Mouse (Mus musculus): ENCODE data around the gene Gm30302.
"Not testable (repeated sequence)": the region's sequence is repeated elsewhere in the genome, so short reads cannot be mapped to it uniquely, and the experiment has no call there.

Gene Gm30302

GRCm38 (mm10) chr13:49798901-49799300 is at the start of gene Gm30302:
TSS of gene Gm30302 (minus strand) at chr13:49799001.
- no peak for DNase-seq (ENCODE audit: low read depth, low spot score)

- no peak for DNase-seq (ENCODE audit: low read depth, low spot score)
These were observed 48.0 kb upstream of the Gm30302 start for GRCm38 (mm10) chr13:49846751-49847150.

GRCm38 (mm10) chr13:49846141-49846540 is 47.3 kb upstream of the Gm30302 start:
- no peak for DNase-seq (ENCODE audit: low read depth, low spot score)

DNA sequence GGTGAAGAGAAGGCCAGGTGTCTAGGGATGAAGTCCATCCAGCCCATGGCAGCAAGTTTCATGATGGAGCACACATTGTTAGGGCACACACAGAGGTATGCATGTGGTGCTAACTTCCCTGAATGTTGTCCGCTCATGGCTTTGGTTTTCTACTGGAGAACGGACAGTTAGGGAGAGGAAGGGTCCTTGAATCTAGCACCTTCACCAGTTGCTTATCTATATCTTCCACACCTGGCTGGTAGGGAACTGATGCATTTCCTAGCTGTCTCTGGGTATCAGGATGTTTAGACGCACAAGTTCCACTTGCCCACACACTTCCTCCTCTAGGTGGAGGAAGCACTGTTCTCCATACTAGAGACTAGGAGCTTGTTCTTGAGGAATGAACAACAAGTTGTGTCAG is 46.9 kb upstream of the Gm30302 start:
- no peak for DNase-seq (ENCODE audit: low read depth, low spot score)

- no peak for DNase-seq (ENCODE audit: low read depth, low spot score)
These were observed 45.3 kb upstream of the Gm30302 start for GRCm38 (mm10) chr13:49844071-49844470.

DNA sequence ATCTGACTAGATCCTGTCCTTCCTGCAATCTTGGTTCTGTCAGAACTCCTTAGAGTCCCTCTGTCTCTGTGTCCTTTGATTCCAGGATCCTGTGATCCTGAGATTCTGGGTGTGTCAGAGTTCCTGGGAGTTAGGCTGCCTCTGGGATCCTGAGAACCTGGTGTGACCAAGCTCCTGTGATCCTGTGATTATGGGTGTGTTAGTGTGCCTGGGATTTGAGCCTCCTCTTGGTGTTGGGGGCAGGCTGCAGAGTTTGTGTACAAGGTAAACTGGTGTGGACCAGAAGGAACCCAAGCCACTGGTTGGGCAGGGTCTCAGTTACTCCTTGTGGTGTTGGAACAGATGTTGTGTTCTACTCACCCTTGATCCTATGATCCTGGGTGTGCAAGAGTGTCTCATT is 42.4 kb upstream of the Gm30302 start:
- DNase-seq (ENCODE audit: low read depth, low spot score): no peak

- DNase-seq (ENCODE audit: low read depth, low spot score): no peak
These were observed 31.6 kb upstream of the Gm30302 start for GRCm38 (mm10) chr13:49830355-49830754.

DNA sequence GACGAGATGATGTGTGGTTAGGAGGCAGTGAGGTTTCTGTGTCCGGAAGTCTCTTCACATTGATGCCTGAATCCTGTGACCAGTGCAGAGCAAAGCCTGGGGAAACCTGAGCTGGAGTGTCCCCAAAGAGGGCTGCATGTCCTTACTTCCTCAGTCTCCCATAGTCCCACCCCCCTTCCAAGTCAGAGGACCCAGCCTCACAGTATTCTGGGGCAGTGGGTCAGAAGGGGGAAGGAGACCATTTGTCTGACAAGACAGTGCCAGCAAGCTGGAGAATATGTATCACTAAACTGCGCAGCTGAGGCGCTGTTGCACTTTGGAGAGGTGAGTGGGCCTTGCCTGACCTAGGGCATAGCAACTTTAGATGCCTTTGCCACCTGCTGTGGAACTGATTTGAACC is 26.5 kb upstream of the Gm30302 start:
- DNase-seq (ENCODE audit: low read depth, low spot score): no peak

- no peak for DNase-seq (ENCODE audit: low read depth, low spot score)
These were observed 16.2 kb upstream of the Gm30302 start for GRCm38 (mm10) chr13:49814958-49815357.

DNA sequence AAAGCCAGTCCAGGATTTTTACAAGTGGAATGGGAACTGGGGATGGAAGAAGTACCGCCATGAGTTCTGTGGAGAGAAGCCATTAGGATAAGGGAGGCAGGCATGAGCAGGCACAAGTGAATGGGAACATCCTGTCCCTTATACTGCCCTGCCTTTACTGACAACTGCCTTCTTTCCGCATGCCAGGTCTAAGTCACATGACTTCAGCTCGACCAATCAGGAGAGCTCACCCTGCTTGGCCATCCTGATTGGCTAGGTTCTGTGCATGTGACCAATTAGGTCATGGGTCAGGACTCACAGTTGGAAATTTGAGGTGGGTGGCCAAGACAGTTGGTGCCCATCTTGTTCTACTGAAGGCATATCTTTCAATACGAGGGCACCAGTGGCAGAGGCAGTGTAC is 15.6 kb upstream of the Gm30302 start:
- DNase-seq (ENCODE audit: low read depth, low spot score): peak; percentile 29

DNA sequence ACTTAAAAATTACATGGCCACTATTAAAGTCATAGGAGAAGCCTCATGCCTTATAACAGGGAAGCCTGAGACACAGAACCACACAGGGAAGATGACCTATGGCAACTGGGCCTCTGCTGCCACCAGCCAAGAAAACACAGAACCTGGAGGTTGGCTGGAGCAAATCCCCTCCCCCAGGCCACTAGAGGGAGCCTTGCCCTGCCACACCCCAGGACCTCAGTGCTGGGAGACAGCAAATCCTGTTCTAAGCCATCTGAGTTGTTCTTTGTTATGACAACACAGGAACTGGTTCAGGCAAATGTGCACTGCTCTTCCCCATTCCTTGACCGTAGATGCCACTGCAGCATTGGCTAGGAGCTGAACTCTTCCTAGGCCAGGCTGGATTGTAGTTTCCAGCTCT is 8.3 kb upstream of the Gm30302 start:
- DNase-seq (ENCODE audit: low read depth, low spot score): peak; percentile 18

DNA sequence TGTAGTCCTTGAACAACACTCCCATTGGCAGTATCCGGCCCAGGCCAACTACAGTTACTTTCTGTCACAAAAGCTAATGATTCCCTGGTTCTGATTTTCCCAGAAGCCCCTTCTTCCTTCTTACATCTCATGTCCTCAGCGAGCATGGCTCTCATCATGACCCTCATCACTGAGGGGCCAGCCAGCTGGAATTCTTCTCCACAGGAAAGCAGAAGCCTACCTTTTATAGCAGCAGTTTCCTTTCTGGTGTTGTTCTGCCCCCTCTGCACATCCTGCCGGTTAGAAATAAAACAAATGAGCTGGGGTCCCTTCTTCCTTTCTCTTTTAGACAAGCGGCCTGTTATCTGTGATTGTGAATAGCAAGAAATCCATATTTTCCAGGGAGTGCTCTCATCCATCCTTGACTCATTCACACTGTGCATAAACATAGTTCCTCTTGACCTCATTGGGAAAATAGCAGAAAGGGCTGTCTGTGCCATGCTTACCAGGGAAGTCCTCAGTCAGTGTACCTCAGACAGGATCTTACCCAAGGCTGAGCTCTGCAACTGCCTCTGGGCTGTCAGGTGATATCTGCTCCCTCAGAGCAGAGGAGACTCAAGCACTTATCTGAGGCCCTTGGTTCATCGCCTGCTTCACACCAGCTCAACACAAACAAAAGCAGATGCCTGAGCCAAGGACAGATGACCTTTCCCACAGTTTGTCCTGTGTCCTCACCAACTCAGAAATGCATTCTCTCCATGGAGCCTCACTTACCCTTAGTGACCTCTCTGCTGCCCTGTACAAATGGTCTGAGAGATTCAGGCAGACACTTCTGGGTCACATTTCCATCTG is 10.0 kb downstream of the Gm30302 start:
- no peak for DNase-seq (ENCODE audit: low read depth, low spot score)

DNA sequence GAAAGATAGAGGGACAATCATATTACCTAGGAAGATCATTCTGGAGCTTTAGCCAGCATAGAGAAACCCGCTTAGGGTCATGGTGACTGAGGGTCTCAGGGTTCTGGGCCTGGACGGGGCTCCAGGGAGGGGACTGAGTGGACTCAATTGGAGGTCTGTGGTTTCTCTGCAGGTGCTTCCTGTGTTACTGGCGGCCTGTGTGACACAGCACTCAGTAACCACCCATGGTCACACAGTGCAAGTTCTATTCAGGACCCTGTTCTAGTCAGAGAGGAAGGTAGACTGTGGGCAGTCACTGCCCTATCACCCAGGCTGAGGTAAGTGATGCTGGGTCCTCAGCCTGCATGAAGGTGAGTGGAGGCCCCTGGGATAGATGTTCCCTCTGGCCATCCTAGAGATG is 14.9 kb downstream of the Gm30302 start:
- no peak for DNase-seq (ENCODE audit: low read depth, low spot score)

DNA sequence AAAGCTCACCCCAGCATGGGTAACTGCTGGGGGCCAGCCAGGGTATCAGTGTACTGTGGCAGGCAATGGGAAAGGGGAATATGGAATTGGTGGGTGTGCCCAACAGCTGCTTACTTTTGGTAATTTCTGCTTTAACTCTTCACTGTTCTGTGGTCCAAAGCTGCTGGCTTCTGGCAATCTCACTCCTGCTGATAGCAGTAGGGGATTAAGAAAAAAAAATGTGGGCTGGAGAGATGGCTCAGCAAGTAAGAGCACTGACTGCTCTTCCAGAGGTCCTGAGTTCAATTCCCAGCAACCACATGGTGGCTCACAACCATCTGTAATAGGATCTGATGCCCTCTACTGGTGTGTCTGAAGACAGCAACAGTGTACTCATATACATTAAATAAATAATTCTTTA is 27.3 kb downstream of the Gm30302 start:
- not testable (repeated sequence) for DNase-seq (ENCODE audit: low read depth, low spot score)

- DNase-seq (ENCODE audit: low read depth, low spot score): no peak
These were observed 29.7 kb downstream of the Gm30302 start for GRCm38 (mm10) chr13:49769111-49769510.

GRCm38 (mm10) chr13:49768048-49768447 is 30.8 kb downstream of the Gm30302 start:
- DNase-seq (ENCODE audit: low read depth, low spot score): no peak

GRCm38 (mm10) chr13:49766269-49766668 is 32.5 kb downstream of the Gm30302 start:
- DNase-seq (ENCODE audit: low read depth, low spot score): no peak

DNA sequence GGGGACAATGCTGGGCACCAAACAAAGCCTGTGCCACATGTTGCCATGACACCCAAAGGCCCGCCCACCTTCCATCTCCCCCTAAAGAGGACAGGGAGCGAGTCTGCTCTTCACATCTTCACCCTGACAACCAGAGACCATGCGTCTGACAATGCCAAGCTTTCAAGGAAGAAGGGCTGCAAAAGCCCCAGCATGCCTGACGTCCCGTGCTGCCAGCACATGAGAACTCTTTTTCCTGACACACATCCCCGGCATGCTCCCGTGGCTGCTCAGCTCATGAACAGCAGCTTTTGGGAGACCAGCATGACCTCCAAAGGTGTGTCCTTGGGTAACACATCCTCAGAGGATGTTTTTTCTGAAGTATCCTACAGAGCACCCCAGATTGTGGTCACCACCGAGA is 33.5 kb downstream of the Gm30302 start:
- no peak for DNase-seq (ENCODE audit: low read depth, low spot score)

- peak; percentile 70 for DNase-seq (ENCODE audit: low read depth, low spot score)
These were observed 36.6 kb downstream of the Gm30302 start for GRCm38 (mm10) chr13:49762208-49762607.

- DNase-seq (ENCODE audit: low read depth, low spot score): no peak
These were observed 38.1 kb downstream of the Gm30302 start for GRCm38 (mm10) chr13:49760675-49761074.

- no peak for DNase-seq (ENCODE audit: low read depth, low spot score)
These were observed 40.8 kb downstream of the Gm30302 start for GRCm38 (mm10) chr13:49757966-49758365.

- DNase-seq (ENCODE audit: low read depth, low spot score): no peak
These were observed 42.2 kb downstream of the Gm30302 start for GRCm38 (mm10) chr13:49756591-49756990.

DNA sequence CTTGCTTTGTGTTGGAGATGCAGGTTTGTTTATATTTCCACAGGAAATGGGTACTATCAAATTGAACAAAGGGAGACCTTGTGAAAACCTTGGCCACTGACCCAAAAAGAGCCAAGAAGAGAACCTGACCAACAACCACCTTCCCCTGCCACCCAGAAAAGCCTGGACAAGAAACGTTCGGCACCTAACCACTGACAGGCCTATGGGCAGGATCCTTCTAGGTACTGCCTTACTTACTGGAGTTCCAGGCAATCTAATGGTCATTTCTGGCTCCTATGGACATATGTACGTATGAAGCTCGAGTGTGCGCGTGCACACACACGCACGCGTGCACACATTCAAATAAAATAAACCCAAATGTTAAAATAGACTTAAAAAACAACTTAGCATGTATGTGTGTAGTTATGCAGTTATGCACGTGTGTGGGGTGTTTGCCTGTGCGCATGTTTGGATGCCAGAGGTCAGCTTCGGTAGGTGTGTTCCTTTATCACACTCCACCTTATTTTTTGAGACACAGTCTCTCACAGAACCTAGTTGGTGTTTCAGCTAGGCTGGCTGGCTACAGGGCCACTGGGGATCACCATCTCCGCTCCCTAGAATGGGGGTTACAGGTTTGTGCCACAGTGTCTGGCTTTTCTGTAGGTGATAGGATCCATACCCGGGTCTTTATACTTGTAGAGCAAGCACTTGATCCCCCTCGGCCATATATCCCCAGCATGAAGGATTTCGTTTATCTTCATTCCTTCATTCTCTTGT is 57.3 kb downstream of the Gm30302 start:
- no peak for DNase-seq (ENCODE audit: low read depth, low spot score)
